Mouse (Mus musculus): Measurements from ENCODE around the gene Slc6a16. TPM values are rescaled to one million over a fixed set of nuclear protein-coding genes. Genes with fewer than 3 reads are reported as not detected.

Gene Slc6a16
- polyA plus RNA-seq, 1 experiment from 2014 or later, result not detected

DNA sequence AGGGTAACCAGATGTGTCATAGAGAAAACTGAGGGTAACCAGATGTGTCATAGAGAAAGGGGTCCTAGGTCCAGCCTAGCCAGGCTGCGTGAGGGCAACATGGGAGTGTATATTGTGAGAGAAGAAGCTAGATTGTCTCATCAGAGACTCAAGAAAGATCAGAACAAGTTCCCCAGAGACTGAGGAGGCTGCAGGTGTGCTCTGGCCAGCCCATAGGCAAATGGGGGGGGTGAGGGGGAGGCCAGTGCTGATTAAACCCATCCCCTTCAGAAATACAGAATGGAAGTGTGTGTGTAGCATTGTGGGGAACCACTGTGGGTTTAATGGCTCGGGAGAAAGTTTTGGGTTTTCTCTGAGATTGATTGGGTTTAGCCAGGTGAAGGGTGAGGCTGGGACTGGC lies 19.2 kb upstream of the Slc6a16 start:
- no peak overlapping the region for H3K27ac ChIP-seq (replicated peaks)
- no peak overlapping the region for H3K4me2 ChIP-seq
- no peak overlapping the region for H3K4me3 ChIP-seq (replicated peaks)
- no peak for ATAC-seq (ENCODE audit: insufficient read depth)
- no peaks in the 10 kb centered on the region for H3K9me3 ChIP-seq (replicated peaks)
- no peak overlapping the region for H3K9ac ChIP-seq
- 34% methylated on average over 2 of the region's 2 CpGs for WGBS (ENCODE audit: insufficient replicate concordance)
- no peaks in the 10 kb centered on the region for H3K36me3 ChIP-seq (replicated peaks)
- no peaks in the 10 kb centered on the region for H3K4me1 ChIP-seq (replicated peaks)
- peaks cover 10% of the 10 kb centered on the region for H3K27me3 ChIP-seq

- no peaks in the 10 kb centered on the region for H3K9me3 ChIP-seq (replicated peaks)
- no peak overlapping the region for H3K4me2 ChIP-seq
- no peak overlapping the region for H3K9ac ChIP-seq
- H3K36me3 ChIP-seq (replicated peaks), result no peaks in the 10 kb centered on the region
- 73% methylated on average over 7 of the region's 7 CpGs for WGBS (ENCODE audit: insufficient replicate concordance)
- H3K27me3 ChIP-seq, result no peaks in the 10 kb centered on the region
- no peak for ATAC-seq (ENCODE audit: insufficient read depth)
- H3K27ac ChIP-seq (replicated peaks), result no peak overlapping the region
- no peaks in the 10 kb centered on the region for H3K4me1 ChIP-seq (replicated peaks)
- H3K4me3 ChIP-seq (replicated peaks), result no peak overlapping the region
These were observed 16.1 kb upstream of the Slc6a16 start for GRCm38 (mm10) chr7:45224826-45225225.

- Histone ChIP-seq H3K9ac (no peak overlapping the region), H3K4me2 (no peak overlapping the region), H3K9me3 (replicated peaks) (no peaks in the 10 kb centered on the region), H3K4me1 (replicated peaks) (no peaks in the 10 kb centered on the region), H3K4me3 (replicated peaks) (no peak overlapping the region), H3K27ac (replicated peaks) (no peak overlapping the region), H3K36me3 (replicated peaks) (no peaks in the 10 kb centered on the region), H3K27me3 (no peaks in the 10 kb centered on the region)
- ATAC-seq (ENCODE audit: insufficient read depth), result no peak
- 75% methylated on average over 5 of the region's 5 CpGs for WGBS (ENCODE audit: insufficient replicate concordance)
These were observed 14.5 kb upstream of the Slc6a16 start for GRCm38 (mm10) chr7:45226421-45226820.

DNA sequence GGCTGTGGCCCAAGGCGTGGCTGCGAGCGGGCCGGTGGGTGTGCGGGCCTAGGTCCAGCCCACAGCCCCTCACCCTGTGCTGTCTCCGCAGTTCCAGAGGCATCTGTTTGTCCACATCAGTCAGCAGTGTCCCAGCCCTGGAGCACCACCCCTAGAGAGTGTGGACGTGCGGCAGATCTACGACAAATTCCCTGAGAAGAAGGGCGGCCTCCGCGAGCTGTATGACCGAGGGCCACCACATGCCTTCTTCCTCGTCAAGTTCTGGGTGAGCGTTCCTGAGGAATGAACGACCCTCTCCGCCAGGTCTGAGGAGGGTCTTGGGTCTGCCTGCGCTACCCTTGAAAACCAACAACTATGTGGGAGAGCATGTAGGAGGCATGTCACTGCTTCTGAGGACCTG lies 12.3 kb upstream of the Slc6a16 start:
- Histone ChIP-seq H3K9me3 (replicated peaks) (no peaks in the 10 kb centered on the region), H3K27me3 (no peaks in the 10 kb centered on the region), H3K36me3 (replicated peaks) (0 out of 2 replicates have a peak, but pooled peaks cover 3% of the 10 kb centered on the region), H3K4me1 (replicated peaks) (peaks cover 9% of the 10 kb centered on the region), H3K9ac (no peak overlapping the region), H3K4me2 (no peak overlapping the region), H3K27ac (replicated peaks) (no peak overlapping the region), H3K4me3 (replicated peaks) (no peak overlapping the region)
- 81% methylated on average over 18 of the region's 18 CpGs for WGBS (ENCODE audit: insufficient replicate concordance)
- no peak for ATAC-seq (ENCODE audit: insufficient read depth)

- no peaks in the 10 kb centered on the region for H3K27me3 ChIP-seq
- H3K9ac ChIP-seq, result no peak overlapping the region
- H3K9me3 ChIP-seq (replicated peaks), result no peaks in the 10 kb centered on the region
- no peak overlapping the region for H3K27ac ChIP-seq (replicated peaks)
- 63% methylated on average over 8 of the region's 8 CpGs for WGBS (ENCODE audit: insufficient replicate concordance)
- peaks cover 12% of the 10 kb centered on the region for H3K4me1 ChIP-seq (replicated peaks)
- no peak for ATAC-seq (ENCODE audit: insufficient read depth)
- no peak overlapping the region for H3K4me3 ChIP-seq (replicated peaks)
- no peak overlapping the region for H3K4me2 ChIP-seq
- 0 out of 2 replicates have a peak, but pooled peaks cover 3% of the 10 kb centered on the region for H3K36me3 ChIP-seq (replicated peaks)
These were observed 11.8 kb upstream of the Slc6a16 start for GRCm38 (mm10) chr7:45229046-45229445.

- H3K4me1 ChIP-seq (replicated peaks), result peaks cover 18% of the 10 kb centered on the region
- ATAC-seq (ENCODE audit: insufficient read depth), result no peak
- no peak overlapping the region for H3K4me3 ChIP-seq (replicated peaks)
- no peak overlapping the region for H3K9ac ChIP-seq
- no peaks in the 10 kb centered on the region for H3K9me3 ChIP-seq (replicated peaks)
- H3K4me2 ChIP-seq, result no peak overlapping the region
- WGBS (ENCODE audit: insufficient replicate concordance), result 68% methylated on average over 7 of the region's 7 CpGs
- H3K36me3 ChIP-seq (replicated peaks), result 0 out of 2 replicates have a peak, but pooled peaks cover 3% of the 10 kb centered on the region
- no peak overlapping the region for H3K27ac ChIP-seq (replicated peaks)
- H3K27me3 ChIP-seq, result no peaks in the 10 kb centered on the region; the same call in 1 of the 2 replicates
These were observed 11.3 kb upstream of the Slc6a16 start for GRCm38 (mm10) chr7:45229459-45230203.

- Histone ChIP-seq H3K4me1 (replicated peaks) (peaks cover 30% of the 10 kb centered on the region), H3K27me3 (no peaks in the 10 kb centered on the region; the same call in 1 of the 2 replicates), H3K36me3 (replicated peaks) (0 out of 2 replicates have a peak, but pooled peaks cover 3% of the 10 kb centered on the region), H3K9ac (no peak overlapping the region), H3K9me3 (replicated peaks) (no peaks in the 10 kb centered on the region), H3K4me3 (replicated peaks) (no peak overlapping the region), H3K27ac (replicated peaks) (no peak overlapping the region), H3K4me2 (no peak overlapping the region)
- WGBS (ENCODE audit: insufficient replicate concordance), result 71% methylated on average over 12 of the region's 12 CpGs
- ATAC-seq (ENCODE audit: insufficient read depth), result no peak
These were observed 9.7 kb upstream of the Slc6a16 start for GRCm38 (mm10) chr7:45231192-45231591.

- WGBS (ENCODE audit: insufficient replicate concordance), result 78% methylated on average over 11 of the region's 11 CpGs
- Histone ChIP-seq H3K4me1 (replicated peaks) (peaks cover 30% of the 10 kb centered on the region), H3K4me2 (no peak overlapping the region), H3K9ac (no peak overlapping the region), H3K4me3 (replicated peaks) (no peak overlapping the region), H3K27me3 (no peaks in the 10 kb centered on the region; the same call in 1 of the 2 replicates), H3K27ac (replicated peaks) (no peak overlapping the region), H3K36me3 (replicated peaks) (0 out of 2 replicates have a peak, but pooled peaks cover 3% of the 10 kb centered on the region), H3K9me3 (replicated peaks) (no peaks in the 10 kb centered on the region)
- no peak for ATAC-seq (ENCODE audit: insufficient read depth)
These were observed 8.9 kb upstream of the Slc6a16 start for GRCm38 (mm10) chr7:45231941-45232340.

DNA sequence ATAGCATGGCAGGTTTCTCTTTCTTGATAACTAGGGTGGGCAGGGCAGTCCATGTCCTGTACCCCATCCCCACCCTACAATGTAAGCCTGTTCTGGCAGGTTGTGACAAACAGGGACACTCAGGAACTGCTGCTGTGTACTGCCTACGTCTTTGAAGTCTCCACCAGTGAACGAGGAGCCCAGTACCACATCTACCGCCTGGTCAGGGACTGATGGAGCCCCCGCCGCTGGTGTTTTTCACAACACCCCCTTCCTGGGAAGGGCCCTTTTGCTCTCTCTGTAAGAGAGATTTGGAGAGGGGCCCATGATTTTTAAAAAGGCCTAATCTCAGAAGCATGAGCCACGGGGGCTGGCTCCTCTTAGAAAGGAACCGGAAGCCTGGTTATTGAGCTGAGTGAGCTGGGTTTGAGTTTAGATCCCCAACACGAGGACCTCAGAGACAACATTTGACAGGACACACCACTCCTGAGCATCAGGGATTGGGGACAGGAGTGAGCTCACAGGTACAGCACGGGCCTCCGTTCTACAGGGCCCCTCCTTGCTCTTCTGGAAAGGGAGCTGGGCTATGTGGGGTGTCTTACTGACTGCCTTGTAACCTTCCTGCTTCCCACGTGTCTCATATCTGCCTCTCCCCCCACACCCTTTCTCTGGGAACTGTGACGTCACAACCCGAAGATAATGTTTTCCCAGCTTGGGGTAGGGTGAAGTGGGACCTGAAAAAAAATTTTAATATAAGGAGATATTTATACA lies 8.0 kb upstream of the Slc6a16 start:
- Histone ChIP-seq H3K9ac (no peak overlapping the region), H3K4me2 (no peak overlapping the region), H3K4me1 (replicated peaks) (peaks cover 31% of the 10 kb centered on the region), H3K4me3 (replicated peaks) (no peak overlapping the region), H3K36me3 (replicated peaks) (0 out of 2 replicates have a peak, but pooled peaks cover 3% of the 10 kb centered on the region), H3K27me3 (no peaks in the 10 kb centered on the region; the same call in 1 of the 2 replicates), H3K27ac (replicated peaks) (no peak overlapping the region), H3K9me3 (replicated peaks) (no peaks in the 10 kb centered on the region)
- no peak for ATAC-seq (ENCODE audit: insufficient read depth)
- 51% methylated on average over 13 of the region's 13 CpGs for WGBS (ENCODE audit: insufficient replicate concordance)

DNA sequence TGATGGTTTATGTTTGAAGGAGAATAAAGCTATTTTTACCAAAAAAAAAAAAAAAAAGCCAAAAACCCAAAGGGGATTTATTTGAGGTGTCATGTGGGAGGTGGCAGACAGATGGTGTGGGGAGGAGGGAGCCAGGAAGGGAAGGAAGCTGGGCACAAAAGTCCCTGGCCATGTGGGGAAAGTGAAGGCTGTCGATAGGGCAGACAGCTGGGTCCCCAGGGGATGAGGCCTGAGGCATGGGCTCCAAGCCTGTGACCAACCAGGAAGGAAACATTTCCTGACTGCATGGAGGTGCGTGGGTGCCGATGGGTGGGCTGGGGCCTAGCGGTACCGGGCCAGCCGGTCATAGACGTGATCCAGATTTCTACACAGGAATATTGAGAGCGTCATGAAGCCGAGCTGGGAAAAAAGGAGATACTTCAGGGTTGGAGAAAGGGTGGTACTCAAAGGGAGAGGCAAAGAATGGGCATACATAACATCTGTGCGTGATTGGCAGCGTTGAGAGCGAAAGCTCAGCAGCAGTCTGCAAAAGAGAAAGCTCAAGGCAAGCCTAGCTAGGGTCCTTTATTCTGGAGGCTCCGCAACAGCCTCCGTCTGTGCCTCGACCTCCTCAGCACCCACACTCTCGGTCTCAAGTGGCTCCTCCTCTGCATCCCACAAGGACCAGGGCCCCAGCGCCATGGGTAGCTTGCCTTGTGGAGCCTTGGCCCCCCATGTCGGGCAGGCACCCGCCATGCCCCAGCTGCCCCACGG lies 7.1 kb upstream of the Slc6a16 start:
- peaks cover 39% of the 10 kb centered on the region for H3K4me1 ChIP-seq (replicated peaks)
- peak overlapping the region; percentile 33 for H3K4me2 ChIP-seq
- no peaks in the 10 kb centered on the region; the same call in 1 of the 2 replicates for H3K27me3 ChIP-seq
- H3K9me3 ChIP-seq (replicated peaks), result no peaks in the 10 kb centered on the region
- no peak overlapping the region for H3K4me3 ChIP-seq (replicated peaks)
- H3K27ac ChIP-seq (replicated peaks), result no peak overlapping the region
- H3K36me3 ChIP-seq (replicated peaks), result 0 out of 2 replicates have a peak, but pooled peaks cover 3% of the 10 kb centered on the region
- H3K9ac ChIP-seq, result no peak overlapping the region
- ATAC-seq (ENCODE audit: insufficient read depth), result no peak
- WGBS (ENCODE audit: insufficient replicate concordance), result 50% methylated on average over 20 of the region's 20 CpGs
